Mouse (Mus musculus): Measurements from ENCODE around the gene Reep3. TPM values are rescaled to one million over a fixed set of nuclear protein-coding genes. Genes with fewer than 3 reads are reported as not detected.

The Reep3 gene
- polyA plus RNA-seq, 1 experiment: 14.7 TPM

DNA sequence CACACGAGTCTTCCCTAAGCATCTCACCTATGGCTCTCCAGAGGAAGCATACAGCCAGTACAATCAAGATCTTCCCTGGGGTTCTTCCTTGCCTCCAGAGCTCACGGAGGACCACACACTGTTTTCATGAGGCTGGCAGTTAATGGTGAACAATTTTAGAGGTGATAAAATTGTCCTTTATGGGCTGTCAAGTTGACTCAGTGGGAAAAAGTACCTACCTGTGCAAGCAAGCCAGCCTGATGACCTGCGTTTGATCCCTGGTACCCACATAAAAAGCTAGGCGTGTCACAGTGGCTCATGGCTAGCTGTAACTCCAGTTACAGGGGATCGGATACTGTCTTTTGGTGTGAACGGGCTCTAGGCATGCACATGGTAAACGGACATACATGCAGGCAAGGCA lies 10.8 kb downstream of the Reep3 start:
- peaks cover 35% of the 10 kb centered on the region for H3K79me3 ChIP-seq (ENCODE audit: low read depth)
- TF ChIP-seq CEBPB (IDR thresholded peaks at IDR 0.05; ENCODE audit: low read depth) (no peak), USF1 (IDR thresholded peaks at IDR 0.05; ENCODE audit: low read depth) (no peak), CTCF (IDR thresholded peaks at IDR 0.05; ENCODE audit: control insufficient read depth, insufficient read depth, insufficient read length) (no peak), MAX (IDR thresholded peaks at IDR 0.05) (no peak), FOSL1 (IDR thresholded peaks at IDR 0.05; ENCODE audit: insufficient read depth, low read length, poor library complexity, severe bottlenecking) (no peak), MYOD1 (IDR thresholded peaks at IDR 0.05; ENCODE audit: control insufficient read depth, insufficient read length, low read depth) (no peak), MYOG (IDR thresholded peaks at IDR 0.05; ENCODE audit: control insufficient read depth, extremely low read depth, insufficient read length) (no peak)
- no peak overlapping the region for H3ac ChIP-seq (ENCODE audit: control insufficient read depth, insufficient read length, low read depth)
- peaks cover 94% of the 10 kb centered on the region for H3K79me2 ChIP-seq (ENCODE audit: control insufficient read depth, insufficient read depth)
- no peak overlapping the region for H3K4me3 ChIP-seq (ENCODE audit: insufficient read depth, poor library complexity, severe bottlenecking)
- H3K27me3 ChIP-seq (ENCODE audit: control insufficient read depth, insufficient read depth, insufficient read length): no peaks in the 10 kb centered on the region
- H3K36me3 ChIP-seq (ENCODE audit: control insufficient read depth, insufficient read depth): no peaks in the 10 kb centered on the region

DNA sequence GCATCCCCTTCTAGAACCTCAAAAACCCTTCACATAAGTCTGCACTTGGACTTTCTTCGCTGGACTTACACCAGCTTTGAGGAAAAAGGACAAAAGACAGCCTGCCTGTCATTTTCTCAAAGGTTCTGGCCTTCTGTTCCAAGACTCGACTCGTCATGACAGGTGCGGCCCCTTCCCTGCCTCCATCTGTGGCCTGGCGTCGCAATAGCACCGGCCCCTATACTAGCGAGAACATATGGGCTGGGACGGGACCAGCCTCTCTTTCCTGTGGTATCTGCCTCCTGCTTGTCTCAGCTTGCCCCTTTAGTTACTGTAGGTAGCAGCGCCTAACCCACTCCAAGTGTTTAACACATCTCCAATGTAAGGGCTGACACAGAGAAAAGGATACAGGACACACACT lies 11.6 kb downstream of the Reep3 start:
- no peak for TF ChIP-seq MYOD1 (IDR thresholded peaks at IDR 0.05; ENCODE audit: control insufficient read depth, insufficient read length, low read depth)
- TF ChIP-seq FOSL1 (IDR thresholded peaks at IDR 0.05; ENCODE audit: insufficient read depth, low read length, poor library complexity, severe bottlenecking): no peak
- TF ChIP-seq MAX (IDR thresholded peaks at IDR 0.05): no peak
- TF ChIP-seq CTCF (IDR thresholded peaks at IDR 0.05; ENCODE audit: control insufficient read depth, insufficient read depth, insufficient read length): no peak
- no peak for TF ChIP-seq USF1 (IDR thresholded peaks at IDR 0.05; ENCODE audit: low read depth)
- TF ChIP-seq CEBPB (IDR thresholded peaks at IDR 0.05; ENCODE audit: low read depth): no peak
- TF ChIP-seq MYOG (IDR thresholded peaks at IDR 0.05; ENCODE audit: control insufficient read depth, extremely low read depth, insufficient read length): no peak
- Histone ChIP-seq H3ac (ENCODE audit: control insufficient read depth, insufficient read length, low read depth) (no peak overlapping the region), H3K79me3 (ENCODE audit: low read depth) (peaks cover 31% of the 10 kb centered on the region), H3K79me2 (ENCODE audit: control insufficient read depth, insufficient read depth) (peaks cover 86% of the 10 kb centered on the region), H3K4me3 (ENCODE audit: insufficient read depth, poor library complexity, severe bottlenecking) (no peak overlapping the region), H3K36me3 (ENCODE audit: control insufficient read depth, insufficient read depth) (no peaks in the 10 kb centered on the region), H3K27me3 (ENCODE audit: control insufficient read depth, insufficient read depth, insufficient read length) (no peaks in the 10 kb centered on the region)

DNA sequence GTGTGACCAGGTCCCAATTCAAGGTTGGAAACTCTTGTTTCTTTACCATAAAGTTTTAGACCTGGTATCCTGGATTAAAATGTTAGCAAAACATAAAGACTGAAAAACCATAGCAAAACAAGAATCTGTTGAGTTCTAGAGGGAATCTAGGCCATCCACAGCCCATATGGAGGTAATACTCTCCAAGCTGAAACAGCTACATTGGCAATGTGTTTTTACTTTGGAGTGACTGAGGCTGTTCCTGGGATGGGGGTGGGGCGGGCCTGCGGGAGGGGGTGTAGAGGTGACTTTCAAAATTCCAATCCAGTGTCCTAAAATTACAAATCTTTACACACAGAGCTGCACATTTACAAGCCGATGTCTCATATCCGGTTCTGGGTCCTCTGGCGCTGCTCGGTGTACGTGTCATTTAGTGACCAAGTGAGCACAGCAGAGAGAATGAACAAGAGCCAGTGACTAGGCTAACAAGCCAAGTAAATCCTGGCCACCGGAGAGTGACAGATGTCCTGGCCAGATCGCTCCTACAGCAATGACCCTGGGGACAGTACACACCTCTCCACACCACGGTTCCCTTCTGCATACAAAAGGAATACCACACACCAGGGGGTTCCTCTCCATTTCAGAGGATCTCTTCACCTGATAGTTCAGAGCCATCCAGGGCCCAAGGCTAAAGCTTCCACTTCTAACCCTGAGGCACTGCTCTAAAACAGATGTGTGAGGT lies 13.1 kb downstream of the Reep3 start:
- no peak overlapping the region for H3K4me3 ChIP-seq (ENCODE audit: insufficient read depth, poor library complexity, severe bottlenecking)
- H3ac ChIP-seq (ENCODE audit: control insufficient read depth, insufficient read length, low read depth): no peak overlapping the region
- TF ChIP-seq CTCF (IDR thresholded peaks at IDR 0.05; ENCODE audit: control insufficient read depth, insufficient read depth, insufficient read length) (no peak), MAX (IDR thresholded peaks at IDR 0.05) (no peak), FOSL1 (IDR thresholded peaks at IDR 0.05; ENCODE audit: insufficient read depth, low read length, poor library complexity, severe bottlenecking) (no peak), CEBPB (IDR thresholded peaks at IDR 0.05; ENCODE audit: low read depth) (no peak), USF1 (IDR thresholded peaks at IDR 0.05; ENCODE audit: low read depth) (no peak), MYOD1 (IDR thresholded peaks at IDR 0.05; ENCODE audit: control insufficient read depth, insufficient read length, low read depth) (no peak), MYOG (IDR thresholded peaks at IDR 0.05; ENCODE audit: control insufficient read depth, extremely low read depth, insufficient read length) (no peak)
- H3K79me2 ChIP-seq (ENCODE audit: control insufficient read depth, insufficient read depth): peaks cover 71% of the 10 kb centered on the region
- H3K27me3 ChIP-seq (ENCODE audit: control insufficient read depth, insufficient read depth, insufficient read length): no peaks in the 10 kb centered on the region
- H3K36me3 ChIP-seq (ENCODE audit: control insufficient read depth, insufficient read depth): no peaks in the 10 kb centered on the region
- H3K79me3 ChIP-seq (ENCODE audit: low read depth): peaks cover 21% of the 10 kb centered on the region

DNA sequence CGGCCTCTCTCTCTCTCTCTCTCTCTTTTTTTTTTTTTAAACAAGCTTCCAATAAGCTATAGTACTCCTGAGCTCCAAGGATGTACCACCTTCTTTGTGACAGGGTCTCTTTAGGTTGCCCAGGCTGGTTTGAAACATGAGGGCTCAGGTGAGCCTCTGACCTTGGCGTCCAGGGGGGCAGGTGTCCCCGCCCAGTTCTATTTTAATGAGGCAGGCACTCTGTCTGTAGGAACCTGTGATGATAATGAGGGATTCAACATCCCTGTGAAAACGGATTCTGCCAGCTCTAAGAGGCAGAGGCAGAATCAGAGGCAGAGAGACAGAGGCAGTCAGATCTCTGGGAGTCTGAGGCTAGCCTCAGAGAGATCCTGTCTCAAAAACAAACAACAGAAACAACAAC lies 14.2 kb downstream of the Reep3 start:
- peaks cover 19% of the 10 kb centered on the region for H3K79me3 ChIP-seq (ENCODE audit: low read depth)
- TF ChIP-seq CTCF (IDR thresholded peaks at IDR 0.05; ENCODE audit: control insufficient read depth, insufficient read depth, insufficient read length): no peak
- no peak for TF ChIP-seq MYOD1 (IDR thresholded peaks at IDR 0.05; ENCODE audit: control insufficient read depth, insufficient read length, low read depth)
- no peak for TF ChIP-seq FOSL1 (IDR thresholded peaks at IDR 0.05; ENCODE audit: insufficient read depth, low read length, poor library complexity, severe bottlenecking)
- TF ChIP-seq USF1 (IDR thresholded peaks at IDR 0.05; ENCODE audit: low read depth): no peak
- no peak for TF ChIP-seq MYOG (IDR thresholded peaks at IDR 0.05; ENCODE audit: control insufficient read depth, extremely low read depth, insufficient read length)
- TF ChIP-seq MAX (IDR thresholded peaks at IDR 0.05): no peak
- TF ChIP-seq CEBPB (IDR thresholded peaks at IDR 0.05; ENCODE audit: low read depth): no peak
- H3K36me3 ChIP-seq (ENCODE audit: control insufficient read depth, insufficient read depth): no peaks in the 10 kb centered on the region
- peaks cover 61% of the 10 kb centered on the region for H3K79me2 ChIP-seq (ENCODE audit: control insufficient read depth, insufficient read depth)
- H3K4me3 ChIP-seq (ENCODE audit: insufficient read depth, poor library complexity, severe bottlenecking): no peak overlapping the region
- H3ac ChIP-seq (ENCODE audit: control insufficient read depth, insufficient read length, low read depth): no peak overlapping the region
- no peaks in the 10 kb centered on the region for H3K27me3 ChIP-seq (ENCODE audit: control insufficient read depth, insufficient read depth, insufficient read length)

DNA sequence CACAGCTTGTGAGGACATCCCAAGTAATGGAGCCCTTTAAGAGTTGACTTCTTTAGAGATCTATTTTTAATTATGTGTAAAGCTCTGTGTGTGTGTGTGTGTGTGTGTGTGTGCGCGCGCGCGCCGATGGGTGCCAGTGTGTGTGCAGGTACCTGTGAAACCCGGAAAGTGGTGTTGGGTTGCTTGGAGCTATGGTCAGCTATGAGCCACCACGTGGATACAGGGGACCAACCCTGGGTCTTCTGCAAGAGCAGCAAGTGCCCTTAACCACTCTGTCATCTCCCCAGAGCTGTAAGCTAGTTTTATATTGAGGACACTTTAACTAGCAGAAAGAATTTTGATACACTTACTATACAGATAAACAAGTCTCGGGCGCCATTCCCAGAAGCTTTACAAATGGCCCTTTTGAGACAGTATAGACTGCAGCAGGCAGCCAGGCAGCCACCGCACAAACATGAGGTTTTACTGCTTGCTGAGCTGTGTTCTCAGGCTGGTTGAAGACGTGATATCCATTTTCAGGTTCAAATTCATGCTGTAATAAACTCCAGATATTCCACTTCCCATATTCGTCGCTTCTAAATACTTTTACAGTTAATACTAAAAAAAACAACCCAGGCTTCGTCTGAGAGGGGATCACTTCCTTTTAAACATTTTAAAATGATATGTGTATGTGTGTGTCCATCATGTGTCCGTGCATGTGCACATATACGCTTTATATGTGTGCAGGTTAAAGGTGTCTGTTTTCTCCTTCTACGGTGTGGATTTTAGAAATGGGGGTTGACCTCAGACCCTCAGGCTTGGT lies 15.3 kb downstream of the Reep3 start:
- TF ChIP-seq MYOD1 (IDR thresholded peaks at IDR 0.05; ENCODE audit: control insufficient read depth, insufficient read length, low read depth): no peak
- no peak for TF ChIP-seq USF1 (IDR thresholded peaks at IDR 0.05; ENCODE audit: low read depth)
- TF ChIP-seq MYOG (IDR thresholded peaks at IDR 0.05; ENCODE audit: control insufficient read depth, extremely low read depth, insufficient read length): no peak
- no peak for TF ChIP-seq CEBPB (IDR thresholded peaks at IDR 0.05; ENCODE audit: low read depth)
- no peak for TF ChIP-seq MAX (IDR thresholded peaks at IDR 0.05)
- no peak for TF ChIP-seq CTCF (IDR thresholded peaks at IDR 0.05; ENCODE audit: control insufficient read depth, insufficient read depth, insufficient read length)
- no peak for TF ChIP-seq FOSL1 (IDR thresholded peaks at IDR 0.05; ENCODE audit: insufficient read depth, low read length, poor library complexity, severe bottlenecking)
- Histone ChIP-seq H3K36me3 (ENCODE audit: control insufficient read depth, insufficient read depth) (no peaks in the 10 kb centered on the region), H3K4me3 (ENCODE audit: insufficient read depth, poor library complexity, severe bottlenecking) (no peak overlapping the region), H3K79me3 (ENCODE audit: low read depth) (peaks cover 10% of the 10 kb centered on the region), H3ac (ENCODE audit: control insufficient read depth, insufficient read length, low read depth) (no peak overlapping the region), H3K27me3 (ENCODE audit: control insufficient read depth, insufficient read depth, insufficient read length) (no peaks in the 10 kb centered on the region), H3K79me2 (ENCODE audit: control insufficient read depth, insufficient read depth) (peaks cover 52% of the 10 kb centered on the region)
